Mouse (Mus musculus): ENCODE measurements around the gene Mast2. TPM values are rescaled to one million over a fixed set of nuclear protein-coding genes. Genes with fewer than 3 reads are reported as not detected.

Gene Mast2
- polyA plus RNA-seq, 1 experiment from 2014 or later = 25.7 TPM

DNA sequence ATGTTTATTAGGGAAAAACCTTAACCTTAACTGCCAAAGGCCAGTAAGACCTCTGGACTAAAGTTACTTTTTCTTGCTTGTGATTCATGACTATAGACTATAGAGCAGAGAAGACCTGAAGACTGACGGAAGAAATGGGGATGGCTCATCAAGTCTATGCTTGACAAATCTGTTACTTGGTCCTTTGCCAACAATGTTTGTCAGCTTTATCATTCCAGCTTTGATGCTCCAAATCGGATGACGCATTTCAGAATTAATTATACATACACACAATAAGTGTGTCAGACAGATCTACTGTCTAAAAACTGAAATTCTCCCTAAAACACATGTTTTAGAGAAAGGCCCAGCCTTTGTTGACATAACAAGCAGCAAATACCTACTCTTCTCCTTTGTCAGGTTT lies 134.7 kb downstream of the Mast2 start:
- no peaks in the 10 kb centered on the region for H3K4me1 ChIP-seq (ENCODE audit: control insufficient read depth, insufficient read depth, low read length)
- no peak overlapping the region for H3K27ac ChIP-seq (ENCODE audit: low read depth, low read length)
- no peaks in the 10 kb centered on the region for H3K27me3 ChIP-seq (ENCODE audit: control insufficient read depth, insufficient read depth, low read length)
- peaks cover 15% of the 10 kb centered on the region; the same call in 1 of the 2 replicates for H3K36me3 ChIP-seq (ENCODE audit: control insufficient read depth, insufficient read depth, low read length)
- H3K9me3 ChIP-seq (ENCODE audit: control insufficient read depth, low read length) = no peaks in the 10 kb centered on the region
- H3K4me2 ChIP-seq (replicated peaks; ENCODE audit: low read depth, low read length) = no peak overlapping the region
- H3K4me3 ChIP-seq (ENCODE audit: low read length) = no peak overlapping the region
- no peak for ATAC-seq (ENCODE audit: low FRiP score, low TSS enrichment)
- WGBS = 97% methylated on average over 3 of the region's 3 CpGs
- no peak overlapping the region for H3K9ac ChIP-seq (ENCODE audit: low read depth, low read length)

DNA sequence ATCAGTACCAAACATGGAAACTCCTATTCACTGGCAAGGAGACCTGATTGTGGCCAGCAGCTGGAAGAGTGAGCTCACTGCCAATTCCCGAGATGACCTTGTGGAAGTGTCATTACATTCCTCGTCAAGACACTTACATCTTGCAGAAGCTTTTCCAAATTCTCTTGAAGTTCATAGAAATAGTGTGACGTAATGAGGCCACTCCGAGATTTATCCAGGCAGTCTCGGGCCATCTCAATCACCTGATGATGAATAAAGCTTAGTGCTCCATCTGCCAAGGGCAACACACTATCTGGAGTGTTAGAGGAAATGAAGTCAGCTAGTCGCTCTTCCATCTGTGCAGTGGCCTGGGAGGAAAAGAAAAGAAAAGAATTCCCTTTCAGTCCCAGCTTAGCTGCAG lies 141.9 kb downstream of the Mast2 start:
- Histone ChIP-seq H3K27me3 (ENCODE audit: control insufficient read depth, insufficient read depth, low read length) (no peaks in the 10 kb centered on the region), H3K27ac (ENCODE audit: low read depth, low read length) (no peak overlapping the region), H3K9ac (ENCODE audit: low read depth, low read length) (no peak overlapping the region), H3K4me3 (ENCODE audit: low read length) (no peak overlapping the region), H3K4me2 (replicated peaks; ENCODE audit: low read depth, low read length) (no peak overlapping the region), H3K4me1 (ENCODE audit: control insufficient read depth, insufficient read depth, low read length) (no peaks in the 10 kb centered on the region), H3K36me3 (ENCODE audit: control insufficient read depth, insufficient read depth, low read length) (peaks cover 50% of the 10 kb centered on the region), H3K9me3 (ENCODE audit: control insufficient read depth, low read length) (no peaks in the 10 kb centered on the region)
- 94% methylated on average over 6 of the region's 6 CpGs for WGBS
- no peak for ATAC-seq (ENCODE audit: low FRiP score, low TSS enrichment)

GRCm38 (mm10) chr4:116317575-116317974 lies 146.4 kb downstream of the Mast2 start:
- no peak for ATAC-seq (ENCODE audit: low FRiP score, low TSS enrichment)
- Histone ChIP-seq H3K27me3 (ENCODE audit: control insufficient read depth, insufficient read depth, low read length) (no peaks in the 10 kb centered on the region), H3K9me3 (ENCODE audit: control insufficient read depth, low read length) (no peaks in the 10 kb centered on the region), H3K36me3 (ENCODE audit: control insufficient read depth, insufficient read depth, low read length) (peaks cover 74% of the 10 kb centered on the region), H3K4me1 (ENCODE audit: control insufficient read depth, insufficient read depth, low read length) (no peaks in the 10 kb centered on the region), H3K27ac (ENCODE audit: low read depth, low read length) (no peak overlapping the region), H3K4me2 (replicated peaks; ENCODE audit: low read depth, low read length) (no peak overlapping the region), H3K9ac (ENCODE audit: low read depth, low read length) (no peak overlapping the region), H3K4me3 (ENCODE audit: low read length) (no peak overlapping the region)
- WGBS = 94% methylated on average over 4 of the region's 4 CpGs

DNA sequence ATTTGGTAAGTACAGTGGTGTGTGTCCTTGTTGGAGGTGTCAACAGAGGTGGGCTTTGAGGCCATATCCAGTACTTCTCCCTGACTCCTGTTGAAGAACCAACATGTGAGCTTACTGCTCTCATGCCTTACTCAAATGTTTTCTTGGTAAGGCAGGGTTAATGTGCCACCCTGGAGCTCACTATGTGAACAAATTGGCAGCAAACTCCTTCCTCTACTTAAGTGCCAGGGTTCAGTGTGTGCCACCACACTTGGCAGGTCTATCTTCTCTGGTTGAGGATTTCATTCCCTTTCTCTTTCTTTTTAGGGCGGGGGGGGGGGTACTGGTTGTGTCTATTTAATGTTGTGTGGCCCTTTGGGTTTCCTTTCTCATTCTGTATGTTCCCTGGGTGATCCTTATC lies 159.4 kb downstream of the Mast2 start:
- Histone ChIP-seq H3K9me3 (ENCODE audit: control insufficient read depth, low read length) (no peaks in the 10 kb centered on the region), H3K4me3 (ENCODE audit: low read length) (no peak overlapping the region), H3K27me3 (ENCODE audit: control insufficient read depth, insufficient read depth, low read length) (no peaks in the 10 kb centered on the region), H3K27ac (ENCODE audit: low read depth, low read length) (no peak overlapping the region), H3K4me1 (ENCODE audit: control insufficient read depth, insufficient read depth, low read length) (no peaks in the 10 kb centered on the region), H3K9ac (ENCODE audit: low read depth, low read length) (no peak overlapping the region), H3K36me3 (ENCODE audit: control insufficient read depth, insufficient read depth, low read length) (peaks cover 34% of the 10 kb centered on the region), H3K4me2 (replicated peaks; ENCODE audit: low read depth, low read length) (no peak overlapping the region)
- WGBS = 6% methylated on average over 1 of the region's 1 CpGs
- ATAC-seq (ENCODE audit: low FRiP score, low TSS enrichment) = no peak

DNA sequence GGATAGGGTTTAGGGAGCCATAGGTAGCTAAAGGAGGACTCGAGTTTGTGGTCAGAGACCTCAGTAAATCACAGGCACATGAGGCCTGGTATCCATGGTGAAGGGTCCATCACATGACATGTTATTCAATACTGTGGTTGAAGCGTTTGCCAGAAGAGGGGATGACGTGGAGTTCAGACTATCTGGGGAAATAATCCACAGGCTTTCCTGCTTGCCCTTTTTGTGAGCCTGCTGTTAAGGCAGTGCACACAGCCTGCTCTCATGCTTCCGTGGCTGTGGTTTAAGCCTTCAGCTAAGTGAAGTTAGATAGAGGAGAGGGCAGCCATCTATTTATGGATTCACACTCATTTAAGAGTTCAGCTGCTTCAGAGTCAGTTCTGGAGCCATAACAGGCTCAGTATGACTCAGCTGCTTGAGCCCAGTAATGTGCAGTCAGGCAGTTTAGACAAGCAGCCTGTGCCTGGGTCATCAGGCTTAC lies 163.1 kb downstream of the Mast2 start:
- Histone ChIP-seq H3K4me3 (ENCODE audit: low read length) (no peak overlapping the region), H3K27ac (ENCODE audit: low read depth, low read length) (no peak overlapping the region), H3K9me3 (ENCODE audit: control insufficient read depth, low read length) (no peaks in the 10 kb centered on the region), H3K27me3 (ENCODE audit: control insufficient read depth, insufficient read depth, low read length) (no peaks in the 10 kb centered on the region), H3K4me2 (replicated peaks; ENCODE audit: low read depth, low read length) (no peak overlapping the region), H3K36me3 (ENCODE audit: control insufficient read depth, insufficient read depth, low read length) (peaks cover 16% of the 10 kb centered on the region), H3K4me1 (ENCODE audit: control insufficient read depth, insufficient read depth, low read length) (no peaks in the 10 kb centered on the region), H3K9ac (ENCODE audit: low read depth, low read length) (no peak overlapping the region)
- WGBS = 41% methylated on average over 4 of the region's 4 CpGs
- no peak for ATAC-seq (ENCODE audit: low FRiP score, low TSS enrichment)

GRCm38 (mm10) chr4:116293296-116293695 lies 170.7 kb downstream of the Mast2 start:
- no peak overlapping the region for H3K4me2 ChIP-seq (replicated peaks; ENCODE audit: low read depth, low read length)
- no peak overlapping the region for H3K9ac ChIP-seq (ENCODE audit: low read depth, low read length)
- H3K27me3 ChIP-seq (ENCODE audit: control insufficient read depth, insufficient read depth, low read length) = no peaks in the 10 kb centered on the region
- WGBS = 88% methylated on average over 12 of the region's 12 CpGs
- no peaks in the 10 kb centered on the region for H3K4me1 ChIP-seq (ENCODE audit: control insufficient read depth, insufficient read depth, low read length)
- ATAC-seq (ENCODE audit: low FRiP score, low TSS enrichment) = no peak
- H3K36me3 ChIP-seq (ENCODE audit: control insufficient read depth, insufficient read depth, low read length) = peaks cover 35% of the 10 kb centered on the region
- H3K27ac ChIP-seq (ENCODE audit: low read depth, low read length) = no peak overlapping the region
- no peak overlapping the region for H3K4me3 ChIP-seq (ENCODE audit: low read length)
- H3K9me3 ChIP-seq (ENCODE audit: control insufficient read depth, low read length) = no peaks in the 10 kb centered on the region

DNA sequence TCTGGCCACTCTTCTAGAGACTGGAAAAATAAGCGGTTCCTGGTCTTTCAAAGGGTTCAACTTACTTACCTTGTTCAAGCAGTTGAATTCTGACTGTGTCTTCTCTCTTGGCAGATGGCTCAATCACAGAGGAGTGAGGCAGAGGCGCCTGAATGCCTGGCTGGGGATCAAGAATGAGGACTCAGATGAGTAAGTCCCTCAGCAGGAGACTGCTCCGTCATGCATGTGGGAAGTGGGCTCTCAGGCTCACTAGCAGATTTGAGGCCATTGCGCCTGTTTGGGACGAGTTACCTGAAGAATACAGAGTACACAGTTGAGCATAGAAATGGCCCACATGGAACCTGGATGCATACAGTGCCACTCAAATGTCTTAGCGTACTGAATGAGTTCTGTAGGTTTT lies 172.4 kb downstream of the Mast2 start:
- Histone ChIP-seq H3K4me3 (ENCODE audit: low read length) (no peak overlapping the region), H3K9me3 (ENCODE audit: control insufficient read depth, low read length) (no peaks in the 10 kb centered on the region), H3K4me2 (replicated peaks; ENCODE audit: low read depth, low read length) (no peak overlapping the region), H3K4me1 (ENCODE audit: control insufficient read depth, insufficient read depth, low read length) (no peaks in the 10 kb centered on the region), H3K9ac (ENCODE audit: low read depth, low read length) (no peak overlapping the region), H3K27me3 (ENCODE audit: control insufficient read depth, insufficient read depth, low read length) (no peaks in the 10 kb centered on the region), H3K27ac (ENCODE audit: low read depth, low read length) (no peak overlapping the region), H3K36me3 (ENCODE audit: control insufficient read depth, insufficient read depth, low read length) (peaks cover 46% of the 10 kb centered on the region)
- ATAC-seq (ENCODE audit: low FRiP score, low TSS enrichment) = no peak
- 96% methylated on average over 6 of the region's 6 CpGs for WGBS

GRCm38 (mm10) chr4:116282211-116282610 lies 181.8 kb downstream of the Mast2 start:
- H3K4me1 ChIP-seq (ENCODE audit: control insufficient read depth, insufficient read depth, low read length) = no peaks in the 10 kb centered on the region
- no peaks in the 10 kb centered on the region for H3K9me3 ChIP-seq (ENCODE audit: control insufficient read depth, low read length)
- peaks cover 14% of the 10 kb centered on the region; the same call in 1 of the 2 replicates for H3K36me3 ChIP-seq (ENCODE audit: control insufficient read depth, insufficient read depth, low read length)
- H3K9ac ChIP-seq (ENCODE audit: low read depth, low read length) = no peak overlapping the region
- WGBS = 70% methylated on average over 2 of the region's 2 CpGs
- no peak overlapping the region for H3K4me3 ChIP-seq (ENCODE audit: low read length)
- ATAC-seq (ENCODE audit: low FRiP score, low TSS enrichment) = no peak
- H3K27me3 ChIP-seq (ENCODE audit: control insufficient read depth, insufficient read depth, low read length) = no peaks in the 10 kb centered on the region
- no peak overlapping the region for H3K27ac ChIP-seq (ENCODE audit: low read depth, low read length)
- no peak overlapping the region for H3K4me2 ChIP-seq (replicated peaks; ENCODE audit: low read depth, low read length)

DNA sequence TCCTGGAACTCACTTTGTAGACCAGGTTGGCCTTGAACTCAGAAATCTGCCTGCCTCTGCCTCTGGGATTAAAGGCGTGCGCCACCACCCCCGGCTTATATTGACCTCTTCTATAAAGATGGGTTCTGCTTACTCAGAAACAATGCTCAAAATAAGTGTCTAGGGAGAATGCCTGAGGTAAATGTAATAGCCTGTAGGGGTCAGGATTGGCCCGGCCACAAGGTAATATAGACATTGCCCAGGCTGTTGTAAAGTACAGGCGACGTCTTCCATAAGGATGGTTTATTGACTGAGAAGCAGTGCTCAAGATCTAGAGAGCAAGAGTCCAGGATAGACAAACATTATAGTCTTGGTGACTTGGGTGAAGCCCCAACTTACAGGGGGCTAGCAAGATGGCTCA lies 195.8 kb downstream of the Mast2 start:
- H3K9ac ChIP-seq (ENCODE audit: low read depth, low read length) = no peak overlapping the region
- peaks cover 20% of the 10 kb centered on the region; the same call in 1 of the 2 replicates for H3K36me3 ChIP-seq (ENCODE audit: control insufficient read depth, insufficient read depth, low read length)
- H3K4me3 ChIP-seq (ENCODE audit: low read length) = no peak overlapping the region
- H3K27ac ChIP-seq (ENCODE audit: low read depth, low read length) = no peak overlapping the region
- H3K9me3 ChIP-seq (ENCODE audit: control insufficient read depth, low read length) = no peaks in the 10 kb centered on the region
- no peaks in the 10 kb centered on the region for H3K4me1 ChIP-seq (ENCODE audit: control insufficient read depth, insufficient read depth, low read length)
- no peaks in the 10 kb centered on the region for H3K27me3 ChIP-seq (ENCODE audit: control insufficient read depth, insufficient read depth, low read length)
- no peak overlapping the region for H3K4me2 ChIP-seq (replicated peaks; ENCODE audit: low read depth, low read length)
- 95% methylated on average over 6 of the region's 6 CpGs for WGBS
- no peak for ATAC-seq (ENCODE audit: low FRiP score, low TSS enrichment)
